Mouse (Mus musculus) midbrain, embryonic 16.5 days (tissue): ENCODE measurements at regions not wholly inside any gene's neighbourhood (a gene's known extent, or its start where the extent isn't known, plus 50 kb on each side); places are given as distances from the start of the nearest gene placed in this dataset.

Experiments used
- ATAC-seq: fragments of 200-750 bp; cut with Nextera tagmentation; 2 replicates; pipeline ENCODE4 v1.8.0; 2017; ENCODE audit warnings: moderate TSS enrichment
- H3K27ac ChIP-seq: fragments of 300-500 bp; sonication (generic); 2 replicates; pipeline ENCODE4 v1.5.1; 2014; ENCODE audit warnings: mild to moderate bottlenecking, low read length, mixed read lengths
- H3K27me3 ChIP-seq: fragments of 300-500 bp; sonication (generic); 2 replicates; pipeline ENCODE4 v1.6.1; 2014; ENCODE audit warnings: low read depth, low read length, mixed read lengths; ENCODE audit not compliant: control insufficient read depth, insufficient read depth
- H3K36me3 ChIP-seq: fragments of 300-500 bp; sonication (generic); 2 replicates; pipeline ENCODE4 v1.6.1; 2014; ENCODE audit warnings: mild to moderate bottlenecking, low read length, moderate library complexity, mixed read lengths; ENCODE audit not compliant: control insufficient read depth, insufficient read depth
- H3K4me1 ChIP-seq: fragments of 300-500 bp; sonication (generic); 2 replicates; pipeline ENCODE4 v1.6.1; 2014; ENCODE audit warnings: mild to moderate bottlenecking, low read length, mixed read lengths; ENCODE audit not compliant: control insufficient read depth, insufficient read depth
- H3K4me2 ChIP-seq: fragments of 300-500 bp; sonication (generic); 2 replicates; pipeline ENCODE4 v1.6.1; 2014; ENCODE audit warnings: mild to moderate bottlenecking, low read length, mixed read lengths
- H3K4me3 ChIP-seq: fragments of 300-500 bp; sonication (generic); 2 replicates; pipeline ENCODE4 v1.5.1; 2014; ENCODE audit warnings: low read depth, mild to moderate bottlenecking, low read length, moderate library complexity, mixed read lengths
- H3K9ac ChIP-seq: fragments of 300-500 bp; sonication (generic); 2 replicates; pipeline ENCODE4 v1.6.1; 2014; ENCODE audit warnings: low read depth, low read length, mixed read lengths
- H3K9me3 ChIP-seq: fragments of 300-500 bp; sonication (generic); replicated peaks from 2 replicates; pipeline ENCODE4 v1.6.1; 2014; ENCODE audit warnings: mild to moderate bottlenecking, low read length, mixed read lengths; ENCODE audit not compliant: control insufficient read depth, poor library complexity, severe bottlenecking
- WGBS: fragments of 180-500 bp; shearing (Covaris S2); extraction: QIAGEN DNeasy Blood & Tissue Kit; methylation state at CpG from one replicate; pipeline ENCODE4 v1.1.7; 2014; 5-methylcytosine and 5-hydroxymethylcytosine counted together

- Histone ChIP-seq H3K36me3 (no peaks in the 10 kb centered on the region), H3K27ac (no peak overlapping the region), H3K4me1 (no peaks in the 10 kb centered on the region), H3K27me3 (no peaks in the 10 kb centered on the region), H3K4me3 (no peak overlapping the region), H3K9ac (no peak overlapping the region), H3K4me2 (no peak overlapping the region), H3K9me3 (no peaks in the 10 kb centered on the region)
- whole genome bisulfite sequencing: 79% methylated on average over 19 of the region's 19 CpGs
- ATAC-seq: no peak
Measured at GRCm38 (mm10) chr16:76532142-76532927, 158.7 kb upstream of the Nrip1 start.

GRCm38 (mm10) chr16:76530886-76531285 lies 157.3 kb upstream of the Nrip1 start:
- no peaks in the 10 kb centered on the region for H3K9me3 ChIP-seq
- WGBS: 87% methylated on average over 3 of the region's 3 CpGs

GRCm38 (mm10) chr16:76529613-76530012 lies 156.0 kb upstream of the Nrip1 start:
- Histone ChIP-seq H3K36me3 (no peaks in the 10 kb centered on the region), H3K4me2 (no peak overlapping the region), H3K4me3 (no peak overlapping the region), H3K4me1 (no peaks in the 10 kb centered on the region), H3K9me3 (no peaks in the 10 kb centered on the region), H3K27me3 (no peaks in the 10 kb centered on the region), H3K27ac (no peak overlapping the region), H3K9ac (no peak overlapping the region)
- ATAC-seq: no peak
- WGBS: 95% methylated on average over 4 of the region's 4 CpGs

More at GRCm38 (mm10) chr16:76530886-76531285, 157.3 kb upstream of the Nrip1 start:
- no peaks in the 10 kb centered on the region for H3K4me1 ChIP-seq
- no peak overlapping the region for H3K4me2 ChIP-seq
- H3K36me3 ChIP-seq: no peaks in the 10 kb centered on the region
- no peak overlapping the region for H3K9ac ChIP-seq
- no peak overlapping the region for H3K27ac ChIP-seq
- ATAC-seq: no peak
- H3K4me3 ChIP-seq: no peak overlapping the region
- no peaks in the 10 kb centered on the region for H3K27me3 ChIP-seq

GRCm38 (mm10) chr16:76527106-76527949 lies 153.7 kb upstream of the Nrip1 start:
- WGBS: 94% methylated on average over 6 of the region's 6 CpGs
- no peaks in the 10 kb centered on the region for H3K9me3 ChIP-seq
- H3K4me1 ChIP-seq: no peaks in the 10 kb centered on the region
- no peaks in the 10 kb centered on the region for H3K36me3 ChIP-seq
- no peak overlapping the region for H3K4me2 ChIP-seq
- no peaks in the 10 kb centered on the region for H3K27me3 ChIP-seq
- no peak overlapping the region for H3K9ac ChIP-seq
- H3K4me3 ChIP-seq: no peak overlapping the region
- H3K27ac ChIP-seq: no peak overlapping the region
- ATAC-seq: no peak

- Histone ChIP-seq H3K4me2 (no peak overlapping the region), H3K4me3 (no peak overlapping the region), H3K9me3 (no peaks in the 10 kb centered on the region), H3K27ac (no peak overlapping the region), H3K27me3 (no peaks in the 10 kb centered on the region), H3K9ac (no peak overlapping the region), H3K36me3 (no peaks in the 10 kb centered on the region), H3K4me1 (no peaks in the 10 kb centered on the region)
- no peak for ATAC-seq
- WGBS: 89% methylated on average over 5 of the region's 5 CpGs
Measured at GRCm38 (mm10) chr16:76525563-76525962, 151.9 kb upstream of the Nrip1 start.

GRCm38 (mm10) chr16:76524921-76525320 lies 151.3 kb upstream of the Nrip1 start:
- ATAC-seq: no peak
- no peak overlapping the region for H3K4me3 ChIP-seq
- WGBS: 83% methylated on average over 4 of the region's 4 CpGs
- H3K4me2 ChIP-seq: no peak overlapping the region
- H3K36me3 ChIP-seq: no peaks in the 10 kb centered on the region
- H3K4me1 ChIP-seq: no peaks in the 10 kb centered on the region
- H3K27me3 ChIP-seq: no peaks in the 10 kb centered on the region
- no peaks in the 10 kb centered on the region for H3K9me3 ChIP-seq
- no peak overlapping the region for H3K9ac ChIP-seq
- H3K27ac ChIP-seq: no peak overlapping the region

GRCm38 (mm10) chr16:76521142-76521541 lies 147.5 kb upstream of the Nrip1 start:
- no peak overlapping the region for H3K4me2 ChIP-seq
- no peak for ATAC-seq
- H3K27ac ChIP-seq: no peak overlapping the region
- H3K9ac ChIP-seq: no peak overlapping the region
- H3K4me1 ChIP-seq: no peaks in the 10 kb centered on the region
- H3K36me3 ChIP-seq: no peaks in the 10 kb centered on the region
- 94% methylated on average over 6 of the region's 6 CpGs for WGBS
- no peaks in the 10 kb centered on the region for H3K9me3 ChIP-seq
- no peaks in the 10 kb centered on the region for H3K27me3 ChIP-seq
- H3K4me3 ChIP-seq: no peak overlapping the region

- no peaks in the 10 kb centered on the region for H3K4me1 ChIP-seq
- H3K9ac ChIP-seq: no peak overlapping the region
- H3K27ac ChIP-seq: no peak overlapping the region
- no peak overlapping the region for H3K4me3 ChIP-seq
- H3K9me3 ChIP-seq: no peaks in the 10 kb centered on the region
- no peak for ATAC-seq
- 71% methylated on average over 3 of the region's 3 CpGs for WGBS
- no peak overlapping the region for H3K4me2 ChIP-seq
- H3K27me3 ChIP-seq: no peaks in the 10 kb centered on the region
- no peaks in the 10 kb centered on the region for H3K36me3 ChIP-seq
Measured at GRCm38 (mm10) chr16:76520643-76520993, 147.0 kb upstream of the Nrip1 start.
